Mouse (Mus musculus): ENCODE results near the gene Pvalb. TPM values are rescaled to one million over a fixed set of nuclear protein-coding genes. Genes with fewer than 3 reads are reported as not detected.

Gene Pvalb
- polyA plus RNA-seq, 1 experiment: not detected

- no peaks in the 10 kb centered on the region for H3K4me1 ChIP-seq (ENCODE audit: control insufficient read depth, insufficient read depth, insufficient read length, low read length)
- H3K36me3 ChIP-seq (ENCODE audit: control insufficient read depth, insufficient read depth, low read length): no peaks in the 10 kb centered on the region; the same call in 1 of the 2 replicates
- H3K4me3 ChIP-seq (ENCODE audit: low read depth, low read length): no peak overlapping the region
- TF ChIP-seq POLR2A (IDR thresholded peaks at IDR 0.05; ENCODE audit: low read depth, low read length) (no peak), CTCF (IDR thresholded peaks at IDR 0.05; ENCODE audit: extremely low read depth, insufficient read length, insufficient replicate concordance, low read depth, low read length) (no peak)
- H3K27ac ChIP-seq (ENCODE audit: insufficient read depth, low read depth, low read length): no peak overlapping the region
- H3K27me3 ChIP-seq (ENCODE audit: control insufficient read depth, insufficient read depth, low read length): no peaks in the 10 kb centered on the region
- 68% methylated on average over 9 of the region's 9 CpGs for WGBS
Measured at GRCm38 (mm10) chr15:78161946-78162345, 44.3 kb downstream of the Pvalb start.

GRCm38 (mm10) chr15:78158335-78158734 lies 47.9 kb downstream of the Pvalb start:
- Histone ChIP-seq H3K4me1 (ENCODE audit: control insufficient read depth, insufficient read depth, insufficient read length, low read length) (no peaks in the 10 kb centered on the region), H3K36me3 (ENCODE audit: control insufficient read depth, insufficient read depth, low read length) (no peaks in the 10 kb centered on the region), H3K4me3 (ENCODE audit: low read depth, low read length) (no peak overlapping the region), H3K27ac (ENCODE audit: insufficient read depth, low read depth, low read length) (no peak overlapping the region), H3K27me3 (ENCODE audit: control insufficient read depth, insufficient read depth, low read length) (no peaks in the 10 kb centered on the region)
- 74% methylated on average over 5 of the region's 5 CpGs for WGBS
- TF ChIP-seq CTCF (IDR thresholded peaks at IDR 0.05; ENCODE audit: extremely low read depth, insufficient read length, insufficient replicate concordance, low read depth, low read length) (no peak), POLR2A (IDR thresholded peaks at IDR 0.05; ENCODE audit: low read depth, low read length) (no peak)

- TF ChIP-seq POLR2A (IDR thresholded peaks at IDR 0.05; ENCODE audit: low read depth, low read length) (no peak), CTCF (IDR thresholded peaks at IDR 0.05; ENCODE audit: extremely low read depth, insufficient read length, insufficient replicate concordance, low read depth, low read length) (no peak)
- Histone ChIP-seq H3K4me1 (ENCODE audit: control insufficient read depth, insufficient read depth, insufficient read length, low read length) (no peaks in the 10 kb centered on the region), H3K27ac (ENCODE audit: insufficient read depth, low read depth, low read length) (no peak overlapping the region), H3K27me3 (ENCODE audit: control insufficient read depth, insufficient read depth, low read length) (no peaks in the 10 kb centered on the region), H3K36me3 (ENCODE audit: control insufficient read depth, insufficient read depth, low read length) (no peaks in the 10 kb centered on the region), H3K4me3 (ENCODE audit: low read depth, low read length) (no peak overlapping the region)
- 62% methylated on average over 4 of the region's 4 CpGs for WGBS
Measured at GRCm38 (mm10) chr15:78157824-78158223, 48.4 kb downstream of the Pvalb start.

DNA sequence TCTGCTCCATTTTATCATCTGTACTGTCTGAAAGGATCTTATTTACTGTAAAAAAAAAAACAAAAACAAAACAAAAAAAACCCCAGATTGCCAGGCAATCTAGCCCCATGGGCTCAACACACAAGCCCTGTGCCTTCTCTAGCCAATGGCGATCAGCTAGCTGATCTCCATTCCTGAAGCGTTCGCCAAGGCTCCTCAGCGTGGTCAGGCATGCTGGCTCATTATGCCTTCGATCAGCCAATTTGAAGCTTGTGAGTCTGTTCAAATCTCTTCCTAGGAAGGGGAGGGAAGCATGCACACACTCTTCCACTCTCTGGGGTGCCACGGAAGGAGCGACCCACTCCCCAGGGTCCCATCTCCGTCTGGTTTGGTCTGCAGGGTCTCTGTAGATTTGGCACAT lies 48.9 kb downstream of the Pvalb start:
- WGBS: 79% methylated on average over 8 of the region's 8 CpGs
- H3K27ac ChIP-seq (ENCODE audit: insufficient read depth, low read depth, low read length): no peak overlapping the region
- H3K27me3 ChIP-seq (ENCODE audit: control insufficient read depth, insufficient read depth, low read length): no peaks in the 10 kb centered on the region
- TF ChIP-seq POLR2A (IDR thresholded peaks at IDR 0.05; ENCODE audit: low read depth, low read length) (no peak), CTCF (IDR thresholded peaks at IDR 0.05; ENCODE audit: extremely low read depth, insufficient read length, insufficient replicate concordance, low read depth, low read length) (no peak)
- H3K4me1 ChIP-seq (ENCODE audit: control insufficient read depth, insufficient read depth, insufficient read length, low read length): no peaks in the 10 kb centered on the region
- no peaks in the 10 kb centered on the region for H3K36me3 ChIP-seq (ENCODE audit: control insufficient read depth, insufficient read depth, low read length)
- H3K4me3 ChIP-seq (ENCODE audit: low read depth, low read length): no peak overlapping the region

- Histone ChIP-seq H3K27me3 (ENCODE audit: control insufficient read depth, insufficient read depth, low read length) (no peaks in the 10 kb centered on the region), H3K4me1 (ENCODE audit: control insufficient read depth, insufficient read depth, insufficient read length, low read length) (no peaks in the 10 kb centered on the region), H3K27ac (ENCODE audit: insufficient read depth, low read depth, low read length) (no peak overlapping the region), H3K4me3 (ENCODE audit: low read depth, low read length) (no peak overlapping the region), H3K36me3 (ENCODE audit: control insufficient read depth, insufficient read depth, low read length) (no peaks in the 10 kb centered on the region)
- 75% methylated on average over 6 of the region's 6 CpGs for WGBS
- TF ChIP-seq POLR2A (IDR thresholded peaks at IDR 0.05; ENCODE audit: low read depth, low read length) (no peak), CTCF (IDR thresholded peaks at IDR 0.05; ENCODE audit: extremely low read depth, insufficient read length, insufficient replicate concordance, low read depth, low read length) (no peak)
Measured at GRCm38 (mm10) chr15:78155421-78155820, 50.8 kb downstream of the Pvalb start.

DNA sequence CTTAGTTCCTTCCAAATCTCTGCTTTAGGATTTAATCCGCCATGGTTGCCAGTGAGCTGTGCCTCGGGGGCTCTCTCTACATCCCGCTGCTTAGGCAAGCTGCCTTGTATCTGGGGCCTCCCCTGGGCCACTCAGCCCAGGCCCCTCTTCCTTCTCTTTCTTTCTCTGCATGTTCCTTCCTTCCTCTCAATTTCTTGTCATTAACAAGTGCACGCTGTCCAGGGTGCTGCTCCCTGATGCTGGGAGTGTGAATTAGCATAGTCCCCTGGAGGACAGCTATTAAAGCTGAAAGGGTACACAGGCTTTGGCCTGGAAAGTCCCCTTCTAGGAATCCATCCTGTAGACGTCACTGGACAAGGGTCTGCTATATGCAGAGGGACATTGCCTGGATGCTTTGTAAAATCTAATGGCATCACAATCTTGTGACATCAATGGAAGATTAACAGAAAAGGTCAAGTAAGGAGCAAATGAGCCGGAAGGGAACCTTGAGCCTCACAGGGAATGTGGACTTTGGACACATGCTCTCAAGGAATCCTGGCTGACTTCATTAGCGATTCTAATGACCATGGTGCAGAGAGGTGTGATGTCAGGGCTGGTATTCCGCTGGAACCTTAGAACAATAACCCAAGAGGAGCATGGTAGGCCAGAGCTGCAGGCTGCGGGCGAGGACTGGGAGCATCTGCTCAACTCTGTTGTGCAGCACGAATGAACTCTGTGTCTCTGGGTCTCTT lies 53.0 kb downstream of the Pvalb start:
- H3K36me3 ChIP-seq (ENCODE audit: control insufficient read depth, insufficient read depth, low read length): no peaks in the 10 kb centered on the region
- no peaks in the 10 kb centered on the region for H3K4me1 ChIP-seq (ENCODE audit: control insufficient read depth, insufficient read depth, insufficient read length, low read length)
- no peaks in the 10 kb centered on the region for H3K27me3 ChIP-seq (ENCODE audit: control insufficient read depth, insufficient read depth, low read length)
- 44% methylated on average over 11 of the region's 11 CpGs for WGBS
- H3K27ac ChIP-seq (ENCODE audit: insufficient read depth, low read depth, low read length): no peak overlapping the region
- TF ChIP-seq POLR2A (IDR thresholded peaks at IDR 0.05; ENCODE audit: low read depth, low read length) (no peak), CTCF (IDR thresholded peaks at IDR 0.05; ENCODE audit: extremely low read depth, insufficient read length, insufficient replicate concordance, low read depth, low read length) (no peak)
- H3K4me3 ChIP-seq (ENCODE audit: low read depth, low read length): no peak overlapping the region

- no peaks in the 10 kb centered on the region for H3K27me3 ChIP-seq (ENCODE audit: control insufficient read depth, insufficient read depth, low read length)
- H3K4me3 ChIP-seq (ENCODE audit: low read depth, low read length): no peak overlapping the region
- no peak overlapping the region for H3K27ac ChIP-seq (ENCODE audit: insufficient read depth, low read depth, low read length)
- TF ChIP-seq POLR2A (IDR thresholded peaks at IDR 0.05; ENCODE audit: low read depth, low read length) (no peak), CTCF (IDR thresholded peaks at IDR 0.05; ENCODE audit: extremely low read depth, insufficient read length, insufficient replicate concordance, low read depth, low read length) (no peak)
- H3K36me3 ChIP-seq (ENCODE audit: control insufficient read depth, insufficient read depth, low read length): no peaks in the 10 kb centered on the region
- 64% methylated on average over 7 of the region's 7 CpGs for WGBS
- H3K4me1 ChIP-seq (ENCODE audit: control insufficient read depth, insufficient read depth, insufficient read length, low read length): no peaks in the 10 kb centered on the region
Measured at GRCm38 (mm10) chr15:78148565-78148964, 57.6 kb downstream of the Pvalb start.

Other genes starting within 250 kb of the Pvalb start
- 0.90 and 1.7 TPM in 2 replicates for gene Foxred2, start 249.7 kb downstream of the Pvalb start, polyA plus RNA-seq (2012; rRNA removed)
- 50.1 and 89.4 TPM in 2 replicates for gene Eif3d, start 235.6 kb downstream of the Pvalb start, polyA plus RNA-seq (2012; rRNA removed)
- gene Cacng2, start 86.4 kb downstream of the Pvalb start, polyA plus RNA-seq (2012; rRNA removed): 0.04 TPM in 1 of 2 replicates, not detected in the other
- gene Ift27, start 32.3 kb downstream of the Pvalb start, polyA plus RNA-seq (2012; rRNA removed): 9.3 and 18.7 TPM in 2 replicates
- gene Ncf4, start 38.4 kb upstream of the Pvalb start, polyA plus RNA-seq (2012; rRNA removed): 11.7 and 14.6 TPM in 2 replicates
- 2.4 and 3.5 TPM in 2 replicates for gene Csf2rb2, start 99.3 kb upstream of the Pvalb start, polyA plus RNA-seq (2012; rRNA removed)
- gene Csf2rb, start 119.4 kb upstream of the Pvalb start, polyA plus RNA-seq (2012; rRNA removed): 8.9 and 9.1 TPM in 2 replicates
- not detected in 2 replicates for gene Tex33, start 189.5 kb upstream of the Pvalb start, polyA plus RNA-seq (2012; rRNA removed)
- 17.7 and 30.3 TPM in 2 replicates for gene Tst, start 199.5 kb upstream of the Pvalb start, polyA plus RNA-seq (2012; rRNA removed)
- 115 and 177 TPM in 2 replicates for gene Mpst, start 200.0 kb upstream of the Pvalb start, polyA plus RNA-seq (2012; rRNA removed)
- gene Kctd17, start 222.2 kb upstream of the Pvalb start, polyA plus RNA-seq (2012; rRNA removed): 46.8 and 52.9 TPM in 2 replicates